ENCODE assay signal across 26 mouse cellular contexts in the genomic region with DNA sequence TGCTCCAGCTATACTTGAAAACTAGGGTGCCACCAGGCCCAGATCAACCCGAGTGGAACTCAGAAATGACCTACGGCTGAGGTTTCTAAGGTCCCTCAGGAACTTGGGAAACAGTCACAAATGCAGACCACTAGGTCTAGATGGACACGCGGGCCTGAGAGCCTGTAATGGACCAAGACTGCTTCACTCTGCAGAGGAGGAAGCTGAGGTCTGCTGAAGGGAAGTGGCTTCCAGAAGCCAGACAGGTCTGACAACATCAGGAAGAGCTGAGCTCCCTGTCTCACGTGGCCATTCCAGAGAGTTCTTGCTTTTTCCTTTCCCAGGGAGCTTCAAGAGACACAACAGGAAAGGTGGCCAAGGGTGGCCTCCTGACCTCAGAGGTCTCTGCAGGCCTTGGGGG. TPM values are rescaled to one million over a fixed set of nuclear protein-coding genes. Genes with fewer than 3 reads are reported as not detected.
DNase-seq lines count a peak whose midpoint lies in the region; ATAC-seq and TF ChIP-seq lines count a peak whose summit lies in the region.
"Had no signal": no experiment of that assay in that cellular context is flagged by ENCODE, and none has a peak within 500 bp of the region (broad histone marks: within the 10 kb centered on the region; RNA-seq: fewer than 3 reads in every experiment).

No protein-coding gene starts in this region.

- no peak overlapping the region for H3K4me3 ChIP-seq in layer of hippocampus, adult 2 months
- H3K4me3 ChIP-seq in lung, postnatal 0 days (ENCODE audit: low read depth, low read length), result no peak overlapping the region
- H3K4me3 ChIP-seq in macrophage (ENCODE audit: inconsistent target), result no peak overlapping the region
- H3K4me3 ChIP-seq: embryonic facial prominence, embryonic 15.5 days; erythroblast, embryonic 14.5 days; forebrain, embryonic 12.5 days; heart, embryonic 15.5 days; hindbrain, embryonic 10.5 days; hindbrain, embryonic 15.5 days had no signal

- no peaks in the 10 kb centered on the region for H3K79me2 ChIP-seq in macrophage (ENCODE audit: inconsistent target)

- H3K27ac ChIP-seq in layer of hippocampus, adult 2 months, result peak overlapping the region; percentile 25; the same call in 1 of the 2 replicates
- H3K27ac ChIP-seq in lung, postnatal 0 days (ENCODE audit: low read length), result no peak overlapping the region
- H3K27ac ChIP-seq in macrophage, result 0 out of 2 replicates have a peak overlapping the region, but pooled peaks have one; percentile 15
- H3K27ac ChIP-seq: embryonic facial prominence, embryonic 15.5 days; forebrain, embryonic 12.5 days; heart, embryonic 15.5 days; hindbrain, embryonic 10.5 days; hindbrain, embryonic 15.5 days had no signal

- DNase-seq in layer of hippocampus, adult 2 months (ENCODE audit: low spot score in 2 of 2), result no peak
- DNase-seq in layer of hippocampus, postnatal 14 days (ENCODE audit: low spot score in 2 of 2), result no peak
- DNase-seq in lung, postnatal 36 days, result peak; percentile 50
- DNase-seq in lung, postnatal 0 days (ENCODE audit: low spot score), result no peak
- no peak for DNase-seq in thymus, postnatal 25 days
- DNase-seq in heart, postnatal 10 days, result no peak
- DNase-seq: adrenal gland, adult 2 months; adrenal gland, postnatal 25 days; cerebellum, adult 2 months; cerebellum, postnatal 10 days; embryo, embryonic 11 days; gastrocnemius, postnatal 25 days; heart, adult 11 months had no signal

- H3K27me3 ChIP-seq in lung, postnatal 0 days (replicated peaks; ENCODE audit: insufficient read depth, low read length), result no peaks in the 10 kb centered on the region
- H3K27me3 ChIP-seq: embryonic facial prominence, embryonic 15.5 days; forebrain, embryonic 12.5 days; heart, embryonic 15.5 days; hindbrain, embryonic 15.5 days had no signal

- no peaks in the 10 kb centered on the region for H3K9me3 ChIP-seq in lung, postnatal 0 days (ENCODE audit: low read length)
- H3K9me3 ChIP-seq: embryonic facial prominence, embryonic 15.5 days; forebrain, embryonic 12.5 days; heart, embryonic 15.5 days; hindbrain, embryonic 10.5 days; hindbrain, embryonic 15.5 days had no signal

- no peak for ATAC-seq in lung, postnatal 0 days
- ATAC-seq: forebrain, embryonic 16.5 days; inflammation-experienced regulatory T-cells, adult 6 months had no signal

- no peaks in the 10 kb centered on the region for H3K36me3 ChIP-seq in lung, postnatal 0 days (ENCODE audit: insufficient read depth, low read length)
- H3K36me3 ChIP-seq in macrophage (ENCODE audit: inconsistent target), result peaks cover 11% of the 10 kb centered on the region; the same call in 1 of the 2 replicates

- H3K9ac ChIP-seq in lung, postnatal 0 days (replicated peaks; ENCODE audit: low read depth), result no peak overlapping the region
- H3K9ac ChIP-seq: embryonic facial prominence, embryonic 15.5 days; forebrain, embryonic 12.5 days; heart, embryonic 15.5 days; hindbrain, embryonic 15.5 days had no signal

- no peak overlapping the region for H3K4me2 ChIP-seq in lung, postnatal 0 days (replicated peaks; ENCODE audit: low read depth, low read length)
- H3K4me2 ChIP-seq: embryonic facial prominence, embryonic 15.5 days; forebrain, embryonic 12.5 days; heart, embryonic 11.5 days; heart, embryonic 15.5 days; hindbrain, embryonic 15.5 days had no signal

- 78% methylated on average over 5 of the region's 5 CpGs for WGBS in lung, postnatal 0 days
- 27% methylated on average over 5 of the region's 5 CpGs for WGBS in macrophage (ENCODE audit: missing documents)

- TF ChIP-seq EP300 in lung, postnatal 0 days (IDR thresholded peaks at IDR 0.05), result no peak

- H3K4me1 ChIP-seq in lung, postnatal 0 days (ENCODE audit: insufficient read depth, low read depth, low read length), result no peaks in the 10 kb centered on the region
- H3K4me1 ChIP-seq: embryonic facial prominence, embryonic 15.5 days had no signal

- intact Hi-C loops in heart, postnatal 10 days (cut with DNase I), result no loop called here

- TF ChIP-seq CTCF in layer of hippocampus, adult 2 months (conservative IDR thresholded peaks at IDR 0.05), result no peak
- TF ChIP-seq CTCF in lung, postnatal 0 days (IDR thresholded peaks at IDR 0.05), result no peak

RNA-seq across cellular contexts. Expression of a gene that starts 43.3 kb away (rescaled TPM):
- 10 to 100 TPM; 90.0 to 99.3 TPM for total RNA-seq in layer of hippocampus, adult 2 months (2021)
- total RNA-seq in layer of hippocampus, postnatal 14 days (2021), result 100 to 1,000 TPM; 102 to 103 TPM
- polyA plus RNA-seq in lung, postnatal 0 days (2015; fragmentation: Nextera tagmentation; extraction: Ambion mirVana), result 3.0 and 4.1 TPM in 2 replicates
- total RNA-seq in macrophage (2018; cell fraction: chromatin; rRNA removed), result 10 to 100 TPM; 11.8 to 85.0 (median 49.1) TPM
- total RNA-seq in macrophage (2018; cell fraction: cytosol; rRNA removed), result 10 to 100 TPM; 12.8 to 32.5 (median 20.5) TPM
- 10 to 100 TPM; 18.9 to 60.9 (median 39.2) TPM for total RNA-seq in macrophage (2018; cell fraction: nucleus; rRNA removed)
- 12.7 to 25.8 TPM (median 14.6 TPM) in 3 replicates for polyA plus RNA-seq in macrophage (2018)
- total RNA-seq in heart, postnatal 10 days (2021), result 10 to 100 TPM; 14.6 to 16.0 TPM

RNA-seq across cellular contexts. Expression of a gene that starts 51.0 kb away (rescaled TPM):
- total RNA-seq in layer of hippocampus, adult 2 months (2021), result 1 to 10 TPM; 5.4 to 6.8 TPM
- total RNA-seq in layer of hippocampus, postnatal 14 days (2021), result 1 to 10 TPM; 6.3 to 7.2 TPM
- polyA plus RNA-seq in lung, postnatal 0 days (2015; fragmentation: Nextera tagmentation; extraction: Ambion mirVana), result 0.24 and 0.67 TPM in 2 replicates
- not detected for total RNA-seq in macrophage (2018; cell fraction: chromatin; rRNA removed)
- under 1 TPM in 2 of 26 experiments, not detected in 24; 0.05 to 0.06 TPM for total RNA-seq in macrophage (2018; cell fraction: cytosol; rRNA removed)
- not detected for total RNA-seq in macrophage (2018; cell fraction: nucleus; rRNA removed)
- not detected in 3 replicates for polyA plus RNA-seq in macrophage (2018)
- not detected for total RNA-seq in heart, postnatal 10 days (2021)
- total RNA-seq: adrenal gland, adult 2 months; adrenal gland, postnatal 25 days; gastrocnemius, adult 18-20 months; gastrocnemius, postnatal 25 days; heart, postnatal 25 days had no signal
- polyA plus RNA-seq: embryonic facial prominence, embryonic 11.5 days; erythroblast, embryonic 14.5 days; heart, embryonic 11.5 days had no signal

RNA-seq across cellular contexts. Expression of a gene that starts 52.4 kb away (rescaled TPM):
- 10 to 100 TPM; 22.8 to 25.4 TPM for total RNA-seq in layer of hippocampus, adult 2 months (2021)
- total RNA-seq in layer of hippocampus, postnatal 14 days (2021), result 10 to 100 TPM; 28.0 to 35.0 TPM
- 31.9 and 36.1 TPM in 2 replicates for polyA plus RNA-seq in lung, postnatal 0 days (2015; fragmentation: Nextera tagmentation; extraction: Ambion mirVana)
- total RNA-seq in macrophage (2018; cell fraction: chromatin; rRNA removed), result 10 to 100 TPM in 24 of 26 experiments, 1 to 10 TPM in 2; 3.8 to 82.2 (median 46.0) TPM
- 10 to 100 TPM in 7 of 26 experiments, 1 to 10 TPM in 19; 5.1 to 11.2 (median 8.9) TPM for total RNA-seq in macrophage (2018; cell fraction: cytosol; rRNA removed)
- total RNA-seq in macrophage (2018; cell fraction: nucleus; rRNA removed), result 10 to 100 TPM in 21 of 26 experiments, 1 to 10 TPM in 5; 5.8 to 43.0 (median 13.9) TPM
- 6.7 to 13.2 TPM (median 12.1 TPM) in 3 replicates for polyA plus RNA-seq in macrophage (2018)
- 10 to 100 TPM; 43.3 to 45.5 TPM for total RNA-seq in heart, postnatal 10 days (2021)

Comparison
In these comparisons a context has a peak if more than half of its experiments do, and no peak if none do; other contexts are left out.
1. RNA of a gene that starts 43.3 kb away (total RNA-seq): 102 to 103 TPM in layer of hippocampus, postnatal 14 days and 90.0 to 99.3 TPM in layer of hippocampus, adult 2 months; 14.6 to 16.0 TPM in heart, postnatal 10 days; every median in the first group is over 4 times any median in the second.
2. RNA of a gene that starts 51.0 kb away (total RNA-seq): 6.3 to 7.2 TPM in layer of hippocampus, postnatal 14 days and 5.4 to 6.8 TPM in layer of hippocampus, adult 2 months; not detected in heart, postnatal 10 days; every median in the first group is over 4 times any median in the second.